Mouse (Mus musculus) lung, adult 2 months (tissue): ENCODE data around the gene Usp30. TPM values are rescaled to one million over a fixed set of nuclear protein-coding genes. Genes with fewer than 3 reads are reported as not detected.

ENCODE experiments used
- DNase-seq: peaks from one replicate; pipeline ENCODE4 v3.0.0; 2022
- H3K4me1 ChIP-seq: fragments of 200-500 bp; 2 replicates; pipeline ENCODE4 v1.6.1; 2011; ENCODE audit warnings: low read length; ENCODE audit not compliant: control insufficient read depth, insufficient read depth
- H3K4me3 ChIP-seq: fragments of 200-500 bp; replicated peaks from 2 replicates; pipeline ENCODE3; 2011; ENCODE audit warnings: low read depth, mild to moderate bottlenecking, control low read depth, low read length; ENCODE audit errors: extremely low read depth
- CTCF ChIP-seq: fragments of 200-500 bp; IDR thresholded peaks from 2 replicates; pipeline ENCODE4 v1.5.1; 2011; ENCODE audit warnings: mild to moderate bottlenecking, low read length, control low read depth; ENCODE audit not compliant: insufficient read depth
- POLR2A ChIP-seq: fragments of 200-500 bp; IDR thresholded peaks from 2 replicates; pipeline ENCODE4 v1.6.1; 2011; ENCODE audit warnings: low read depth, mild to moderate bottlenecking, control low read depth, low read length, borderline replicate concordance; ENCODE audit errors: extremely low read depth
- WGBS: fragments of 180-500 bp; shearing (Covaris S2); methylation state at CpG from one replicate; pipeline ENCODE4 v1.1.7; 2018; 5-methylcytosine and 5-hydroxymethylcytosine counted together
- polyA plus RNA-seq: library from polyadenylated mRNA; depleted of rRNA; stranded (reverse); fragments of >200 nt; gene quantifications from 2 replicates; pipeline ENCODE4 v1.2.3, GENCODE M21; 2012

The Usp30 gene
- polyA plus RNA-seq, 1 experiment: 19.7 TPM

DNA sequence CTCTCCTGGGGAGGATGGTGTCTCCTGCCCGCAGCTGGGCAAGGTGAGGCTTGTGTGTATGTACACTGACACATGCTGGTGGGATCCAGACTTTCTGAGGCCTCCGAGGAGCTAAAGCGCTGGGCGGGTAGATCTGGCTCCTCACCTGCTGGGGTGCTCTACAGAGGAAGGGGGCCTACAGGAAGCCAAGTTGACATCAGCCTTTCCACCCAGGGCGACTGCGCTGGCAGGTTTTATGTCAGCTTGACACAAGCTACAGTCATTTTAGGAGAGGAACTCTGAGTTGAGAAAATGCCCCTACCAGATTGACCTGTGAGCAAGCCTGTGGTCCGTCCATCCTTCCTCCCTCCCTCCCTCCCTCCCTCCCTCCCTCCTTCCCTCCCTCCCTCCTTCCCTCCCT is 3.6 kb upstream of the Usp30 start:
- no peak for DNase-seq
- TF ChIP-seq POLR2A: no peak
- no peak for TF ChIP-seq CTCF
- no peaks in the 10 kb centered on the region for H3K4me1 ChIP-seq
- H3K4me3 ChIP-seq: no peak overlapping the region
- WGBS: 36% methylated on average over 7 of the region's 7 CpGs

DNA sequence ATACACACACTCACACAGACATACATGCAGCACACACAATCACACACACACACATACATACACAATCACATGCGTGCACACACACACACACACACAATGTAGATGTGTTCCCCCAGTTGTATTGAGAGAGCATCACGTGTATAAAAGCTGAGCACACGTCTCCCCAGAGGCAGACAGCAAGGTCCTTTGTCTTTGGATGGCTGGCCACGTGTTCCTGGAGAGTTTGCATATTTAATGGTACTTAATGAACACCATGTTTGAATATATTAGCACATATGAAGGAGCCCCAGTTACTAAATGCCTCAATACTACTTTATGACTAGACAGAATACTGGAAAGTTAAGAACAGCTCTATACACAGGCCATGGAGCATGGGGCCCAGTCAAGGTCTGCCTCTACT is 1.3 kb upstream of the Usp30 start:
- no peak for DNase-seq
- TF ChIP-seq CTCF: no peak
- no peak for TF ChIP-seq POLR2A
- 69% methylated on average over 4 of the region's 4 CpGs for WGBS
- Histone ChIP-seq H3K4me1 (no peaks in the 10 kb centered on the region), H3K4me3 (no peak overlapping the region)

DNA sequence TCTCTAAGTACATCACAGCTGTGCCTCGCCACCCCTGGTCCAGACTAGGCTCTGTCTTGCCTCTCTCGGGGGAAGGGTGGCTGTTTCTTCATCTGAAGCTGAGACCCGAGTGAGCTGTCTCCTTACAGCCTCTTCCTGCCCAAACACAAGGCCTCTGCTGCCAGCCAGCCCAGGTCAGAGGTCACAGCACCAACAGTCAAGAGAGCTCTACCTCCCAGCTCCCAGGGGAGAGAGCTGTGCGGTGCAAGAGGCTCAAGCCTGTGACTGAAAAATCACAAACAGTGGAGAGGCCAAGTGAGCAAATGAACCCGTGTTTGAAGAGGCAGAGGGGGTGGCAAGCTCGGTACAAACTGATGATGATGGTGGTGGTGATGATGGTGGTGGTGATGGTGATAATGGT is 1.3 kb downstream of the Usp30 start:
- WGBS: 40% methylated on average over 6 of the region's 6 CpGs
- TF ChIP-seq POLR2A (no peak), CTCF (no peak)

DNA sequence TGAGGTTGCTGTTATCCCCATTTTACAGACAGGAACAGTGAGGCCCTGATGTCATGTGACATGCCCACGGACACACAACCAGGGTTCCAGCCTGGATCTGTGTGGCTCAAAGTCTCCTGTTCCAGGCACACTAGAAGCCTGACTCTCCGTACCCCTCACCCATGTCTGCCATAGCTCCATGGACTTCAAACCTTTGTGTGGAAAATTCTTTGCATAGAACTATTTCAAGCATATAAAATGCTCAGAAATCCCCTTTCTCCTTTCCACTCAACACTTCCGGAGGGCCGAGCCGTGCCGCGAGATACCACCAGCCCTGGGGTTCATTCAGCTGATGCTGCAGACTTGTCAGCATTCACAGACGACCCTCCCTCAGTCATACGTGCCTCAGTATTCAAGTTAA is 2.3 kb downstream of the Usp30 start:
- no peak for DNase-seq
- no peak overlapping the region for H3K4me3 ChIP-seq
- 83% methylated on average over 9 of the region's 9 CpGs for WGBS
- no peaks in the 10 kb centered on the region for H3K4me1 ChIP-seq
- TF ChIP-seq POLR2A (no peak), CTCF (no peak)

More for the DNA sequence above, 1.3 kb downstream of the Usp30 start:
- Histone ChIP-seq H3K4me3 (no peak overlapping the region), H3K4me1 (no peaks in the 10 kb centered on the region)
- no peak for DNase-seq

GRCm38 (mm10) chr5:114067982-114068381 is 2.7 kb downstream of the Usp30 start:
- 61% methylated on average over 9 of the region's 9 CpGs for WGBS
- DNase-seq: no peak
- no peak for TF ChIP-seq CTCF
- no peak for TF ChIP-seq POLR2A
- H3K4me3 ChIP-seq: no peak overlapping the region
- no peaks in the 10 kb centered on the region for H3K4me1 ChIP-seq

DNA sequence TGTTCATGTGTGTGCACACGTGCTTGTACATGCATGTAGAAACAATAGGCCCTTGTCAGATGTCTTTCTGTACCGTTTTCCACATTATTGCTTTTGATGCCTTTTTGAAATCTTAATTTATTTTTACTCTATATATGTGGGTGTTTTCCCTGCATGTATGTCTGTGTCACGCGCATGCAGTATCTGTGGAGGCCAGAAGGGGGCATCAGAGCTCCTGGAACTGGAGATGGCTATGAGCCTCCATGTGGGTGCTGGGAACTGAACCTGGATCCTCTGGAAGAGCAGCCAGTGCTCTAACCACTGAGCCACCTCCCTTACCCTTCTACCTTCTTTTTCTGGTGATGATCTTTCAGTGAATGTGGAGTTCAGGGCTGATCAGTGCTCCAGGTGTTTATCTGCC is 5.6 kb downstream of the Usp30 start:
- Histone ChIP-seq H3K4me1 (no peaks in the 10 kb centered on the region), H3K4me3 (no peak overlapping the region)
- DNase-seq: no peak
- WGBS: 91% methylated on average over 4 of the region's 4 CpGs
- TF ChIP-seq POLR2A (no peak), CTCF (no peak)

- no peak for DNase-seq
- TF ChIP-seq POLR2A (no peak), CTCF (no peak)
- Histone ChIP-seq H3K4me3 (no peak overlapping the region), H3K4me1 (no peaks in the 10 kb centered on the region)
- 41% methylated on average over 2 of the region's 2 CpGs for WGBS
Observed at GRCm38 (mm10) chr5:114072262-114072661, 7.0 kb downstream of the Usp30 start.

- no peak overlapping the region for H3K4me3 ChIP-seq
- no peak for DNase-seq
- 61% methylated on average over 8 of the region's 8 CpGs for WGBS
- no peak for TF ChIP-seq CTCF
- no peak for TF ChIP-seq POLR2A
- H3K4me1 ChIP-seq: no peaks in the 10 kb centered on the region
Observed at GRCm38 (mm10) chr5:114077009-114077408, 11.7 kb downstream of the Usp30 start.

GRCm38 (mm10) chr5:114085501-114085900 is 20.2 kb downstream of the Usp30 start:
- H3K4me1 ChIP-seq: no peaks in the 10 kb centered on the region
- H3K4me3 ChIP-seq: no peak overlapping the region
- TF ChIP-seq CTCF: no peak
- TF ChIP-seq POLR2A: no peak
- DNase-seq: no peak
- 66% methylated on average over 14 of the region's 14 CpGs for WGBS

GRCm38 (mm10) chr5:114087875-114088480 is 22.7 kb downstream of the Usp30 start:
- TF ChIP-seq CTCF: no peak
- no peak for TF ChIP-seq POLR2A

More at GRCm38 (mm10) chr5:114087875-114088480, 22.7 kb downstream of the Usp30 start:
- 57% methylated on average over 12 of the region's 12 CpGs for WGBS
- Histone ChIP-seq H3K4me1 (no peaks in the 10 kb centered on the region), H3K4me3 (no peak overlapping the region)
- DNase-seq: no peak
